Mouse (Mus musculus) cerebellum, postnatal 4 days (tissue): ENCODE measurements around the gene Vmn1r15.

Experiments used
- DNase-seq, 2 experiments: peaks; one replicate each; pipeline ENCODE4 v3.0.0; 2022; ENCODE audit warnings: low spot score in 2 of 2, mixed read lengths in 1 of 2

The Vmn1r15 gene

DNA sequence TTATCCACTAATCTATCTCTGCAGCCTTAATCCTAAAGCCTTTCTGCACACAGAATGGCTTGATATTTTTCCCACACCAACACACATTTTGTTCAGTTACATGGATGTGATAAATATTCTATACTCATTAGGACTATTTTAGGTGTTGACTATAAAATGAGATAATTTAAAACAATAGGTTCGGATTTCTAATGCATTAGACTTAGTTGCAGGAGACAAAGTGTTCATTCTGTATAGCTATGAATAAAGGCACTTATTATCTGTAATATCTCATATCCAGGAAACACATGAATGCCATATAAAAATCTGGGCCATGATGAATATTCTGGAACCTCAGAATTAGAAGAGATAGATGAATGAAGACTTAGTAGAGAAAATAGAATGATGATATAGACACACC is at the start of gene Vmn1r15:
Gene Vmn1r15, plus strand, starts transcription at position 301 of the 400 bp plus-strand sequence.
- DNase-seq = no peak

GRCm38 (mm10) chr6:57231386-57231785 is 26.4 kb upstream of the Vmn1r15 start, which contains the start of gene Vmn1r14:
Vmn1r14 (plus strand) TSS chr6:57231686.
- DNase-seq = no peak

GRCm38 (mm10) chr6:57260990-57261389 is 3.2 kb downstream of the Vmn1r15 start:
- DNase-seq = no peak

DNA sequence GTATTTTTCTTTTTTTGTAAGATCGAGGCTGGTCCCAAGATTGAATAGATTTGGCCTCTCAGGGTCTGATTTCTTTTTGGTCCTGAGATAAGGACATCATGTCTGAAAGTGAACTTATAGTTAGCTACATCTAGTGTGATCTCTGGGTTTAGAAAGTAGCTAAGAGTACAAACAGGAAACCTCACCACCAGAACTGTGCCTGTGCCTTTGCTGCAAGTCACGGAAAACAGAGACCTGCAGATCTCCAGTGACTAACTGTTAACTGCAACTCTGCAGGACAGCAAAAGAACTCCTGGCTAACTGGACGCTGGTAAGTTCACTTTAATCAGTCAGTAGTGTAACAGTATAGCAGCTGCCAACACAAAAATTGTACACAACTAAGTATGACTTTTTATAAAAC is 14.1 kb downstream of the Vmn1r15 start:
- no peak for DNase-seq

DNA sequence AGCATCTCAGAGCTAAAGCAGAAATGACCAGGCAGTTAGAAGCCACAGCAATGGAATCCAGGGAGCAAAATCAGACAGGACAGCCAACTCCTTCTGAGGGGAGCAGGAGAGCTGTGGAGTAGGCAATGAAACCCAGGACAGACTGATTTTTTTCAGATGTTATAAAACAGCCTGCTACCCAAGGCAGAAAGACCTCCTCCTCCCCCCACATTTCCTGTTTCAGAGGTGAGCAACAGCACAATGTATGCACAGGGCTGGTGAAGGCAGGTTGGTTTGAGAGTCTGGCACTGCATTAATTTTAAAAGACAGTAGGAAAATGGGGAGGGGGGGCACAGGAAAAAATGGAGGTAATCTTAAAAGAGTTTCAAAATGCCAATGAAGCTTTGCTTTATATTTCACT is 14.8 kb downstream of the Vmn1r15 start:
- DNase-seq = no peak

DNA sequence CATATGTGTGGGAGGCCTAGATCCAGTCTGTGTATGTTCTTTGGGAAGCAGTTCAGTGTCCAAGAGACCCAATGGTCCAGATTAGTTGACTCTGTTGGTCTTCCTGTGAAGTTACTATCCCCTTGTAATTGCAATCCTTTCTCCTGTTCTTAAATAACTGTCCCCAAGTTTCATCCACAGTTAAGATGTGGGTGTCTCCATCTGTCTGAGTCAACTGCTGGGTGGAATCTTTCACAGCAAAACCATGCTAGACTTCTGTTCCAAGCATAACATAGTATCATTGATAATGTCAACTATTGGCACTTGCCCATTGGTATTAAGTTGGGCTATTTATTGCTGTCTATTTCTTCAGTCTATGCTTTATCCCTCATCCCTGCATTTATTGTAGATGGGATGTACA is 21.2 kb downstream of the Vmn1r15 start:
- no peak for DNase-seq
